Mouse (Mus musculus): ENCODE results near the gene Dock2. TPM values are rescaled to one million over a fixed set of nuclear protein-coding genes. Genes with fewer than 3 reads are reported as not detected.
A peak's percentile ranks its signal among the peaks of the same experiment; 100 is the strongest.

The Dock2 gene
- polyA plus RNA-seq, 1 experiment from 2014 or later: 0.52 TPM

GRCm38 (mm10) chr11:34276363-34277046 is 507.2 kb downstream of the Dock2 start:
- Histone ChIP-seq H3K27ac (no peak overlapping the region), H3K9me3 (no peaks in the 10 kb centered on the region), H3K4me1 (replicated peaks) (peaks cover 19% of the 10 kb centered on the region), H3K4me3 (no peak overlapping the region), H3K36me3 (no peaks in the 10 kb centered on the region), H3K27me3 (ENCODE audit: insufficient read depth, poor library complexity, severe bottlenecking) (peaks cover 64% of the 10 kb centered on the region)
- DNase-seq (ENCODE audit: low spot score): peak; percentile 6
- WGBS: 48% methylated on average over 14 of the region's 14 CpGs

- peaks cover 19% of the 10 kb centered on the region for H3K4me1 ChIP-seq (replicated peaks)
- H3K36me3 ChIP-seq: no peaks in the 10 kb centered on the region
- 42% methylated on average over 2 of the region's 2 CpGs for WGBS
- no peak overlapping the region for H3K27ac ChIP-seq
- H3K4me3 ChIP-seq: no peak overlapping the region
- no peaks in the 10 kb centered on the region for H3K9me3 ChIP-seq
- peak; percentile 15 for DNase-seq (ENCODE audit: low spot score)
- peaks cover 59% of the 10 kb centered on the region for H3K27me3 ChIP-seq (ENCODE audit: insufficient read depth, poor library complexity, severe bottlenecking)
Observed at GRCm38 (mm10) chr11:34275941-34276340, 507.8 kb downstream of the Dock2 start.

DNA sequence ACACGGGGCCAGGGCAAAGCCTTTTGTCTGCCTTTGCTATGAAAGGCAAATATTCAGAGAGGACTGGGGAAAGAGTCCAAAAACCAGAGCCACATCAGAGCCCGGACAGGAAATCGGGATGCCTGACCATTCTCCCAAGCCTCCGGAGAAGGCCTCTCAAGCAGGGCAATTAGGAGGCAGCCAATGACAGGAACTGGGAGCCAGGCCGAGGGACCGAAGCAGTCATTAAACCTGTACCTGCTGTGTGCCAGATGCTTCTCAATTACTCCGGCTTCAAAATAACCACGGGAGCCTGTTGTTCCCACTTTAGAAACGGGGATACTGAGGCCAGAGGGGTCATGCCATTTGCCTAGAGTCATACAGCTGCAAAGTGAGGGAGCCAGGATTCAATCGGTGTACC is 511.7 kb downstream of the Dock2 start:
- no peaks in the 10 kb centered on the region for H3K9me3 ChIP-seq
- 64% methylated on average over 10 of the region's 10 CpGs for WGBS
- peaks cover 19% of the 10 kb centered on the region for H3K4me1 ChIP-seq (replicated peaks)
- DNase-seq (ENCODE audit: low spot score): no peak
- no peaks in the 10 kb centered on the region for H3K36me3 ChIP-seq
- no peak overlapping the region for H3K4me3 ChIP-seq
- H3K27ac ChIP-seq: no peak overlapping the region
- peaks cover 25% of the 10 kb centered on the region for H3K27me3 ChIP-seq (ENCODE audit: insufficient read depth, poor library complexity, severe bottlenecking)

GRCm38 (mm10) chr11:34264099-34264498 is 519.6 kb downstream of the Dock2 start:
- no peaks in the 10 kb centered on the region for H3K9me3 ChIP-seq
- H3K36me3 ChIP-seq: no peaks in the 10 kb centered on the region
- H3K4me1 ChIP-seq (replicated peaks): no peaks in the 10 kb centered on the region
- no peak for DNase-seq (ENCODE audit: low spot score)
- no peak overlapping the region for H3K4me3 ChIP-seq
- 68% methylated on average over 1 of the region's 1 CpGs for WGBS
- no peak overlapping the region for H3K27ac ChIP-seq
- H3K27me3 ChIP-seq (ENCODE audit: insufficient read depth, poor library complexity, severe bottlenecking): no peaks in the 10 kb centered on the region

GRCm38 (mm10) chr11:34258849-34259469 is 524.7 kb downstream of the Dock2 start:
- Histone ChIP-seq H3K36me3 (no peaks in the 10 kb centered on the region), H3K4me3 (no peak overlapping the region), H3K27me3 (ENCODE audit: insufficient read depth, poor library complexity, severe bottlenecking) (no peaks in the 10 kb centered on the region), H3K9me3 (no peaks in the 10 kb centered on the region), H3K27ac (no peak overlapping the region), H3K4me1 (replicated peaks) (no peaks in the 10 kb centered on the region)
- DNase-seq (ENCODE audit: low spot score): no peak
- 92% methylated on average over 12 of the region's 12 CpGs for WGBS

- DNase-seq (ENCODE audit: low spot score): no peak
- Histone ChIP-seq H3K9me3 (no peaks in the 10 kb centered on the region), H3K27ac (no peak overlapping the region), H3K27me3 (ENCODE audit: insufficient read depth, poor library complexity, severe bottlenecking) (no peaks in the 10 kb centered on the region), H3K36me3 (no peaks in the 10 kb centered on the region), H3K4me1 (replicated peaks) (no peaks in the 10 kb centered on the region), H3K4me3 (no peak overlapping the region)
- 88% methylated on average over 11 of the region's 11 CpGs for WGBS
Observed at GRCm38 (mm10) chr11:34257548-34258189, 526.0 kb downstream of the Dock2 start.

DNA sequence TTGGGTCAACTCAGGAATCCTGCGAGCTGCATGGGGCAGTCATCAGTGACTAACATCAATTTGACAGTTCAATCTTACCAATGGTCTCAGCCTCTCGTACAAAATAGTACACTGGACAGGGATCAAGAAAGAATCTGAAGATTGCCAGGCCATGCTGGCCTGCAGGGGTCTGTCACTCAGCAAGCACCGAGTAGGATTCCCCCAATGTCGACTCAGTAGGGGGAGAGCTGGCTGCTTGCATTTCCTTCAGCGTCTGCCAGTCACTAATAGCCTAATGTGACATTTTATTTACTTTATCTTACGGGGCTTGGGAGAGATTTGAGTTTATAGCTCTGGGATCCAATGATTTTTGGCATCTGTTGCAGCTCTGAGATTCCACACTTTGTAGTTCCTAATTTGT is 540.7 kb downstream of the Dock2 start:
- Histone ChIP-seq H3K36me3 (no peaks in the 10 kb centered on the region), H3K27me3 (ENCODE audit: insufficient read depth, poor library complexity, severe bottlenecking) (no peaks in the 10 kb centered on the region), H3K4me1 (replicated peaks) (no peaks in the 10 kb centered on the region), H3K9me3 (0 out of 2 replicates have a peak, but pooled peaks cover 4% of the 10 kb centered on the region), H3K27ac (no peak overlapping the region), H3K4me3 (no peak overlapping the region)
- DNase-seq (ENCODE audit: low spot score): no peak
- WGBS: 57% methylated on average over 6 of the region's 6 CpGs

DNA sequence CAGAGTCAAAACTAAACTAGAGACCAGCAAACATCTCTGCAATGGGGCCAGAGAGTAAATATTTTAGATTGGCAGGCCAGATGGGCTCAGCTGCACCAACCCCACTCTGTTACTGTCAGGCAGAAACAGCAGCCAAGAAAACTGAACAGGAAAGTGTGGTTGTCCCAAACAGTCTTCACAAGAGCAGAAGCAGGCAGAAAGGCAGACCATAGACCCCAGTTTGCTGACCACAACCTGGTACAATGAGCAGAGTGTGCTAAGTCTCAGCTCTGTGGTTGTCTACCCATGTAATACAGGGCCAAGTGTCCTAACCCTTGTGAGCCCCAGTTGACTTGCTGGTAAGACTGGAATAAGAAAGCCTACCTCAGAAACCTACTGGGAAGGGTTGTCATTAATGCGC is 543.4 kb downstream of the Dock2 start:
- Histone ChIP-seq H3K27me3 (ENCODE audit: insufficient read depth, poor library complexity, severe bottlenecking) (no peaks in the 10 kb centered on the region), H3K27ac (no peak overlapping the region), H3K4me3 (no peak overlapping the region), H3K9me3 (0 out of 2 replicates have a peak, but pooled peaks cover 4% of the 10 kb centered on the region), H3K4me1 (replicated peaks) (no peaks in the 10 kb centered on the region), H3K36me3 (no peaks in the 10 kb centered on the region)
- DNase-seq (ENCODE audit: low spot score): no peak
- WGBS: 91% methylated on average over 1 of the region's 1 CpGs

- Histone ChIP-seq H3K4me3 (no peak overlapping the region), H3K4me1 (replicated peaks) (no peaks in the 10 kb centered on the region)
- 76% methylated on average over 2 of the region's 2 CpGs for WGBS
Observed at GRCm38 (mm10) chr11:34239691-34240090, 544.0 kb downstream of the Dock2 start.

DNA sequence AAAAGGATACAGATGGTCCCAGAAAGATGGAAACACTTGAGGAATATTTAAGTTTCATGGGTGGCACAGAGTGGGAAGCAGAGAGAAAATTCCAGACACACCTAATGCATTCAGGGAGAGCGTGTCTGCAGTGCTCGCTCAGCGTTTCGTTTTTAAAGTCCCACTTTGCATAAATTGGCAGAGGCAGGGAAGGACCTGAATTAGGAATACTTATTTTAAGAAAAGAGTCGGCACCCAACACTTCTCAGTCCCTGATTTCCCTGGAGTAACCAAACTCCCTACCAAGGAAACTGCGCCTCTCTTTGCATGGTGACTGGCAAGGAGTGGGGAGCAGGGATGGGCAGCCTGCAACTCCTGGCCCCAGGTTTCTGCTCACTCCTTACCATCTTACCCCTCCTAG is 546.8 kb downstream of the Dock2 start:
- Histone ChIP-seq H3K4me3 (no peak overlapping the region), H3K9me3 (0 out of 2 replicates have a peak, but pooled peaks cover 4% of the 10 kb centered on the region), H3K27ac (no peak overlapping the region), H3K27me3 (ENCODE audit: insufficient read depth, poor library complexity, severe bottlenecking) (no peaks in the 10 kb centered on the region), H3K4me1 (replicated peaks) (no peaks in the 10 kb centered on the region), H3K36me3 (no peaks in the 10 kb centered on the region)
- 90% methylated on average over 6 of the region's 6 CpGs for WGBS
- no peak for DNase-seq (ENCODE audit: low spot score)

More at GRCm38 (mm10) chr11:34239691-34240090, 544.0 kb downstream of the Dock2 start:
- H3K36me3 ChIP-seq: no peaks in the 10 kb centered on the region
- H3K27me3 ChIP-seq (ENCODE audit: insufficient read depth, poor library complexity, severe bottlenecking): no peaks in the 10 kb centered on the region
- H3K9me3 ChIP-seq: 0 out of 2 replicates have a peak, but pooled peaks cover 4% of the 10 kb centered on the region
- H3K27ac ChIP-seq: no peak overlapping the region
- no peak for DNase-seq (ENCODE audit: low spot score)

DNA sequence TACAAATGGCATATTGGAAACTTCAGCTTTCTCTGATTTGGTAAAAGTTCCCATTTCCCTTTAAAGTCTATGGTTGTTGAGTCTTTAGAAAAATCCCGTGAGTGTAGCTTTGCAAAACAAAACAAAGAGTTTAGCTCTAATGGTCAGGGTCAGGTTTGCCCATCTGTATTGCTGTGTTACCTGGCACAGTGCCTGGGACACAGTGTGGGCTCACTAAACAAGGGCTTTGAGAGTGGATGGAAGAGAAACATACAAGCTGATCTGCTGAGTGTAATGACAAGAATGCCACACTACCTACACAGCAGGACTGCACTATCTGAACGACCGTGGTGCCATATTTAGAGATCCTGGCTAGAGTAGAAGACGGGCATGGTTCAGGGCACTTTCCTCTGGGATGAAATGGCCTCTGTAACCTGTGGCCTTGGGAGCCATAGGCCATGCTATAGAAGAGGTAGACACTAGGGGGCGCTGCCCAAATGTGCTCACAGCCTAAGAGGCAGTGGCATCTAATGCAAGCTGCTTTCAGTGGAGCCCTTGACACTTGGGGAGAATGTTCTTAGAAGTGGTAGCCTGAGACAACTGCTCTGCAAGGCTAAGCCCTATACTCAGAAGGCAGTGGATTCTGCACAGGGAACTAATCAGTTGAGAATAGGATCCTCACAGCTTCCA is 547.5 kb downstream of the Dock2 start:
- no peak overlapping the region for H3K27ac ChIP-seq
- peak; percentile 60 for DNase-seq (ENCODE audit: low spot score)
- WGBS: 54% methylated on average over 5 of the region's 5 CpGs

GRCm38 (mm10) chr11:34228758-34229364 is 554.8 kb downstream of the Dock2 start:
- WGBS: 40% methylated on average over 6 of the region's 6 CpGs
- H3K4me1 ChIP-seq (replicated peaks): no peaks in the 10 kb centered on the region
- H3K36me3 ChIP-seq: no peaks in the 10 kb centered on the region
- peak; percentile 79 for DNase-seq (ENCODE audit: low spot score)
- H3K27ac ChIP-seq: no peak overlapping the region
- H3K4me3 ChIP-seq: no peak overlapping the region
- no peaks in the 10 kb centered on the region for H3K9me3 ChIP-seq
- no peaks in the 10 kb centered on the region for H3K27me3 ChIP-seq (ENCODE audit: insufficient read depth, poor library complexity, severe bottlenecking)

More for the DNA sequence above, 547.5 kb downstream of the Dock2 start:
- H3K4me1 ChIP-seq (replicated peaks): no peaks in the 10 kb centered on the region
- H3K36me3 ChIP-seq: no peaks in the 10 kb centered on the region
- no peaks in the 10 kb centered on the region for H3K27me3 ChIP-seq (ENCODE audit: insufficient read depth, poor library complexity, severe bottlenecking)
- H3K9me3 ChIP-seq: 0 out of 2 replicates have a peak, but pooled peaks cover 4% of the 10 kb centered on the region
- no peak overlapping the region for H3K4me3 ChIP-seq

All from hindbrain, embryonic 10.5 days (tissue).